Mouse (Mus musculus) testis, adult 2 months (tissue): ENCODE results near the gene Thrsp.

Source experiments
- CTCF ChIP-seq: fragments of 200-500 bp; IDR thresholded peaks from 2 replicates; pipeline ENCODE4 v1.5.1; 2012; ENCODE audit warnings: low read depth, mild to moderate bottlenecking, inconsistent platforms, low read length, moderate library complexity; ENCODE audit not compliant: control insufficient read depth, insufficient read depth, insufficient replicate concordance
- POLR2A ChIP-seq: fragments of 200-500 bp; IDR thresholded peaks from 2 replicates; pipeline ENCODE4 v1.6.1; 2012; ENCODE audit warnings: low read depth, mild to moderate bottlenecking, inconsistent platforms, low read length, moderate library complexity; ENCODE audit not compliant: control insufficient read depth

DNA sequence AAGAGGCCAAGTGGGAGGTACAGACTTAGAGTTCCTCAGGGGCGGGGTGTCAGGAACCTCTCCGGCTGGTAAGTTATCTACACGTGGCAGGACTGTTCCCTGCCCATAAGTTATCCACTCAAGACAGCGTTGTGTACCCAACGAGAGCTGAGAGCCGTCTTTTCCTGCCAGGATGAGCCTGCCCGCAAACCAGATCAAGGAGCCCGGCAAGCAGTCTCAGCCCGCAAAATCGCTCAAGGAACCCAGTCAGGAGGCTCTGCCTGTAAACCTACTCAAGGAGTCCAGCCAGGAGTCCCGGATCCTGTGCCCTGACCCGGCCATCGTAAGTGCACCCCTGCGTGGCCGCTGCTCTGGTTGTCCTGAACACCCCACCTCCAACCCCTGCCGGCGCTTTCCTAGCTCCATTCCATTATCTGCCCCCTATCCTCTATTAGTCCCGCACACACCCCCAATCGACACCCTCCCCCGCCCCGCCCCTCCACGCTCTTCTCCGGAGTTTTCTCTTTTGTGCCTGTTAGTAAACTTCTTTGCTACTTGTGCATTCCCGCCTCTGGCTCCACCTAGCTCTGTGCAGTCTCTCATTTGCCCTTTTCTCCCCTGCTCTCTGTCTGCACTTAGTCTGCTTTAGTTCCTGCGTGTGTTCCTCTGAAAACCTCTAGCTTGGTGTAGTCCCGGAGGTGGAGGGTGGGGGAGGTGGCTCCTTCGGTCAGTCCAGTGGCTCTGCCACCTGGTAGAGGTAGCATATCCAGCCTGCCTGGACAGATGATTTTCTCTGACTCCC, 35.8 kb upstream of the Thrsp start:
- TF ChIP-seq CTCF (no peak), POLR2A (no peak)
